Mouse (Mus musculus): ENCODE results near the gene Bcr. TPM values are rescaled to one million over a fixed set of nuclear protein-coding genes. Genes with fewer than 3 reads are reported as not detected.
A peak's percentile ranks its signal among the peaks of the same experiment; 100 is the strongest.

Bcr gene
- polyA plus RNA-seq, 1 experiment from 2014 or later = 10.8 TPM

DNA sequence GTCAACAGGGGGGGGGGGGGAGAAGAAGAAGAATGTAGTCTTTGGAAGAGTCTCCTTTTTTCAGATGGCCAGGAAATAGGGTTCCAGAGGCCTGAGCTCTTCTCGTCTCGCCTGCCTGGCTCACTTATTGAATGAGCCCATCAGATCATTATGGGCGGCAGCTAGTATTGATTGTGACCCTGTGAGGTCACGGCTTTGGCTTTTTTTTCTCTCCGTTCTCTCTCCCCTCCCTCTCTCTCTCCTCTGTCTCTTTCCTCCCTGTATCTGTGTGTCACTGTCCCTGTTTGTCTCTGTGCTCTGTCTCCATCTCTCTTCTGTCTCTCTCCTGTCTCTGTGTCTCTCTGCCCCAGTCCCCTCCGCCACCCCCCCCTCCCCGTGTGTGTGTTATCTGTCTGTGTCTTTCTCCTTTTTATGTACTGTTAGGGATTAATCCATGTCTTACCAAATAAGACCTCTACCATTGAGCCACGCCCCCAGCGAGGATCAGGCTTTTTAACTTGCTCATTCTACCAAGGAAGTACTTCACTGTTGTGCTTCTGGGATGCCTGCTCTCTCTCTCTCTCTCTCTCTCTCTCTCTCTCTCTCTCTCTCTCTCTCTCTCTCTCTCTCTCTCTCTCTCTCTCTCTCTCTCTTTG, 1.5 kb upstream of the Bcr start:
- no peak overlapping the region for H3K9ac ChIP-seq (replicated peaks)
- no peak for ATAC-seq (ENCODE audit: low FRiP score, low read depth)
- peaks cover 56% of the 10 kb centered on the region for H3K4me1 ChIP-seq
- peak overlapping the region; percentile 73 for H3K4me2 ChIP-seq (replicated peaks)
- no peaks in the 10 kb centered on the region for H3K9me3 ChIP-seq
- peaks cover 21% of the 10 kb centered on the region for H3K27me3 ChIP-seq
- no peaks in the 10 kb centered on the region for H3K36me3 ChIP-seq
- H3K4me3 ChIP-seq = no peak overlapping the region
- H3K27ac ChIP-seq (replicated peaks) = no peak overlapping the region; the same call in 1 of the 2 replicates
- 9% methylated on average over 9 of the region's 9 CpGs for WGBS

DNA sequence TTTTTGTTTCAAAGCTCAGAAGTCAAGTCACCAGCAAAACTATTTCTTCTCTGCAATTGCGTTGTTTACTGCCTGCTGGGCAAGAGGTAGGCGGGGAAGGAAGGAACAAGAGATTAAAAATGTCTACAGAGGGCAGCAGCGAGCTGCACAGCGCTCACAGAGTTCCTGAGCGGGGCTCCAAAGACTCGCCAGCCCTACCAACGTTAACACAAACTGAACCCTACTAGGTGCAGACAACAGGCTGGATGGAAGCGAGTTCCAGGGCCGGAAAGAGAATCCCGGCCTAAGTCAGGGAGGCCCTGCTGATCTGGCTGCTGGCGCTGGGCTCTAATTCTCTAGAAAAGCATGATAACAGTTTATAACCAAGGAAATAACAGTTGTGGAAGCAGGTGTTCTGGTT, 996 bp upstream of the Bcr start:
- H3K4me1 ChIP-seq = peaks cover 61% of the 10 kb centered on the region
- no peaks in the 10 kb centered on the region for H3K36me3 ChIP-seq
- H3K4me3 ChIP-seq = peak overlapping the region; percentile 93
- peak overlapping the region; percentile 73 for H3K4me2 ChIP-seq (replicated peaks)
- peaks cover 21% of the 10 kb centered on the region for H3K27me3 ChIP-seq
- no peak for ATAC-seq (ENCODE audit: low FRiP score, low read depth)
- no peak overlapping the region for H3K9ac ChIP-seq (replicated peaks)
- H3K9me3 ChIP-seq = no peaks in the 10 kb centered on the region
- WGBS = under 1% methylated on average over 11 of the region's 11 CpGs
- H3K27ac ChIP-seq (replicated peaks) = no peak overlapping the region

DNA sequence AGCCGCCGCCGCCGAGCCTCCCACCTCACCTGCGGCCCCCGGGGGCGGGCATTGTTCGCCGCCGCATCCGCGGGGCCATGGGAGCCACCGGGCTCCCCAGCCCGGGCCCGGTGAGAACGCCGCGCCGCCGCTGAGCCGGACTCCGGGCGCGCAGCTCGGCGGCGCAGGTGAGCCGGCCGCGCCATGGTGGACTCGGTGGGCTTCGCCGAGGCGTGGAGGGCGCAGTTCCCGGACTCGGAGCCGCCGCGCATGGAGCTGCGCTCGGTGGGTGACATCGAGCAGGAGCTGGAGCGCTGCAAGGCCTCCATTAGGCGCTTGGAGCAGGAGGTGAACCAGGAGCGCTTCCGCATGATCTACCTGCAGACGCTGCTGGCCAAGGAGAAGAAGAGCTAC, 447 bp downstream of the Bcr start:
- H3K4me1 ChIP-seq = peaks cover 72% of the 10 kb centered on the region
- H3K9me3 ChIP-seq = no peaks in the 10 kb centered on the region
- WGBS = 0% methylated on average over 44 of the region's 48 CpGs
- peak overlapping the region; percentile 73 for H3K4me2 ChIP-seq (replicated peaks)
- 0 out of 2 replicates have a peak, but pooled peaks cover 3% of the 10 kb centered on the region for H3K36me3 ChIP-seq
- peak; percentile 23 for ATAC-seq (ENCODE audit: low FRiP score, low read depth)
- peak overlapping the region; percentile 87 for H3K9ac ChIP-seq (replicated peaks)
- H3K27me3 ChIP-seq = peaks cover 21% of the 10 kb centered on the region
- H3K4me3 ChIP-seq = peak overlapping the region; percentile 93
- peak overlapping the region; percentile 84 for H3K27ac ChIP-seq (replicated peaks)

DNA sequence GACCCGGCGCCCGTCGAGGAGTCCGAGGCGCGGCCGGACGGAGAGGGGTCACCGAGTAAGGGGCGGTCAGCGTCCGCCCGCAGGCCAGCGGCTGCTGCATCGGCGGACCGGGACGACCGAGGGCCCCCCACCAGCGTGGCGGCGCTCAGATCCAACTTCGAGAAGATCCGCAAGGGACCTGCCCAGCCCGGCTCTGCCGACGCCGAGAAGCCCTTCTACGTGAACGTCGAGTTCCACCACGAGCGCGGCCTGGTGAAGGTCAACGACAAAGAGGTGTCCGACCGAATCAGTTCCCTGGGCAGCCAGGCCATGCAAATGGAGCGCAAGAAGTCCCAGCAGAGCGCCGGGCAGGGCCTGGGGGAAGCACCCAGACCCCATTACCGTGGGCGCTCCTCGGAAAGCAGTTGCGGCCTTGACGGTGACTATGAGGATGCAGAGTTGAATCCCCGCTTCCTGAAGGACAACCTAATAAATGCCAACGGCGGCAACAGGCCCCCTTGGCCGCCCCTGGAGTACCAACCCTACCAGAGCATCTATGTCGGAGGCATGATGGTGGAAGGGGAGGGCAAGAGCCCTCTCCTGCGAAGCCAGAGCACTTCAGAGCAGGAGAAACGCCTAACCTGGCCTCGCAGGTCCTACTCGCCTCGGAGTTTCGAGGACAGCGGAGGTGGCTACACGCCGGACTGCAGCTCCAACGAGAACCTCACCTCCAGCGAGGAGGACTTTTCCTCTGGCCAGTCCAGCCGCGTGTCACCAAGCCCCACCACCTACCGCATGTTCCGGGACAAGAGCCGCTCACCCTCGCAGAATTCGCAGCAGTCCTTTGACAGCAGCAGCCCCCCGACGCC, 1.2 kb downstream of the Bcr start:
- H3K4me1 ChIP-seq = peaks cover 69% of the 10 kb centered on the region
- peak overlapping the region; percentile 93 for H3K4me3 ChIP-seq
- peaks cover 21% of the 10 kb centered on the region for H3K27me3 ChIP-seq
- 0 out of 2 replicates have a peak overlapping the region, but pooled peaks have one; percentile 84 for H3K27ac ChIP-seq (replicated peaks)
- no peaks in the 10 kb centered on the region for H3K9me3 ChIP-seq
- peak overlapping the region; percentile 73 for H3K4me2 ChIP-seq (replicated peaks)
- WGBS = 1% methylated on average over 71 of the region's 71 CpGs
- H3K9ac ChIP-seq (replicated peaks) = peak overlapping the region; percentile 87
- 0 out of 2 replicates have a peak, but pooled peaks cover 5% of the 10 kb centered on the region for H3K36me3 ChIP-seq
- ATAC-seq (ENCODE audit: low FRiP score, low read depth) = no peak

DNA sequence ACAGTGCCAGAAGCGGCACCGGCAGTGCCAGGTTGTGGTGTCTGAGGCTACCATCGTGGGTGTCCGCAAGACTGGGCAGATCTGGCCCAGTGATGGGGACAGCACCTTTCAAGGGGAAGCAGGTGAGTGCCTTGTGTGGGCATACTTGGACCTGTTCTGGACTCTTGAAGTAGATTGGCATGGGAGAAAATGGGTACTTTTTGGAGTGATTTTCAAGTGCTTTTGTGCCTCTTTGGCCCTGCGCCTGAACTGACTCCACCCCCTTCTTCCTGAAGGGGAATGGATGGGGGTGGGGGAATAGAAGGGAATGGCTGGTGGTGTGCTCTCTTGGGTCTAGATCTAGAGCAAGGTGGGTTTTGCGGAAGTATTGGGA, 1.8 kb downstream of the Bcr start:
- 13% methylated on average over 6 of the region's 6 CpGs for WGBS
- Histone ChIP-seq H3K9ac (replicated peaks) (peak overlapping the region; percentile 87), H3K9me3 (no peaks in the 10 kb centered on the region), H3K4me1 (peaks cover 69% of the 10 kb centered on the region), H3K27ac (replicated peaks) (no peak overlapping the region), H3K4me2 (replicated peaks) (peak overlapping the region; percentile 73), H3K27me3 (peaks cover 21% of the 10 kb centered on the region), H3K4me3 (peak overlapping the region; percentile 93), H3K36me3 (0 out of 2 replicates have a peak, but pooled peaks cover 5% of the 10 kb centered on the region)
- no peak for ATAC-seq (ENCODE audit: low FRiP score, low read depth)

DNA sequence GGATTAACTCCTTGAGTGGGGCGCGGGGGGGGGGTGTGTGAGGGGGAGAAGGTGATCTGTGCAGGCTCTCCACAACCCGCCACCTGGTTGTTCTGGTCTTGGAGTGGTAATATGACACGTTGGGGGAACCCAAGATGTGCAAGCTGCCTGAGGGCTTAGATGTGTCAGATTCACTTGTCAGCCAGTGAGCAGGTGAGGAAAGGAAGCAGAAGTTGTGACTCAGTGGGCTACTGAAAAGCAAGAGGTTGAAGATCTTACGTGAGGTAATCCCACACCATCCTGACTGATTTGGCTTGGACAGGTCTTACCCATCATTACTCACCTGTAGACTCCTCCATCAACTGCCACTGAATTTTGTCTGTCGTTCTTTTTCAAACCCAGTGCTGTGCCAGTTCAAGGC, 2.2 kb downstream of the Bcr start:
- Histone ChIP-seq H3K36me3 (0 out of 2 replicates have a peak, but pooled peaks cover 5% of the 10 kb centered on the region), H3K9ac (replicated peaks) (peak overlapping the region; percentile 87; the same call in 1 of the 2 replicates), H3K4me1 (peaks cover 74% of the 10 kb centered on the region), H3K27me3 (peaks cover 20% of the 10 kb centered on the region), H3K4me2 (replicated peaks) (peak overlapping the region; percentile 73), H3K9me3 (no peaks in the 10 kb centered on the region), H3K4me3 (peak overlapping the region; percentile 93), H3K27ac (replicated peaks) (no peak overlapping the region)
- ATAC-seq (ENCODE audit: low FRiP score, low read depth) = no peak
- WGBS = 53% methylated on average over 6 of the region's 6 CpGs

DNA sequence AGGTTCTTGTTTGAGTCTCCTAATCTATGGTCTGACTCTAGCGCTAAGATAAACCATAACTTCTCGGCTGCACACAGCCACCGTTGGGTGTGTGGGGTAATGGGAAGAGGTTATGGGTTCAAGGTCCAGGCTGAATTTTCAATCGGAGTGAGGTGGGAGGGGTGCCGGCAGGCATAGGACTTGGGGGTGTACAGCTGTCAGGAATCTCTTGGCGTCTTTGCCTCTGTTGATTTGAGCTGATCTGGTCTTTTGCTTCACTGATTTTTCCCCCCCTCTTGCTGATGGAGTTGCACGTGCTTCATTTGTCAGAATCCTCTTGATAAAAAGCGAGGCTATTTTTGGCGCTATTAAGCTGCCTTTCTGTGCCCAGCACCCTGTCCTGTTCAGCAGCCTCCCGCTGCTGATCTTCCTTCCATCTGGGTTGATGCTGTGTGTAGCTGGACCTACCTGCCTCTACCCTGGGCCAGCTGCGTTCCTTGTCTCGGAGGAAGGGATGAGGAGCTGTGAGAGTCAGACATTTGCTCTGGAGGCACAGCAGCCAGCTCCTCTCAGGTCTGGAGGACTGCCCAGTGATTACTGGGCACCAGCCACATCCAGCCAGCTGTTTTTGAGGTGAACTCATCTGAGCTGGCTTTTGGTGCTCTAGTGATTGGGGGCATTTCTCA, 3.0 kb downstream of the Bcr start:
- Histone ChIP-seq H3K27me3 (peaks cover 16% of the 10 kb centered on the region), H3K36me3 (0 out of 2 replicates have a peak, but pooled peaks cover 5% of the 10 kb centered on the region), H3K4me2 (replicated peaks) (peak overlapping the region; percentile 73), H3K9ac (replicated peaks) (no peak overlapping the region), H3K27ac (replicated peaks) (no peak overlapping the region), H3K4me3 (peak overlapping the region; percentile 93), H3K9me3 (no peaks in the 10 kb centered on the region), H3K4me1 (peaks cover 80% of the 10 kb centered on the region)
- WGBS = 61% methylated on average over 12 of the region's 12 CpGs
- no peak for ATAC-seq (ENCODE audit: low FRiP score, low read depth)

DNA sequence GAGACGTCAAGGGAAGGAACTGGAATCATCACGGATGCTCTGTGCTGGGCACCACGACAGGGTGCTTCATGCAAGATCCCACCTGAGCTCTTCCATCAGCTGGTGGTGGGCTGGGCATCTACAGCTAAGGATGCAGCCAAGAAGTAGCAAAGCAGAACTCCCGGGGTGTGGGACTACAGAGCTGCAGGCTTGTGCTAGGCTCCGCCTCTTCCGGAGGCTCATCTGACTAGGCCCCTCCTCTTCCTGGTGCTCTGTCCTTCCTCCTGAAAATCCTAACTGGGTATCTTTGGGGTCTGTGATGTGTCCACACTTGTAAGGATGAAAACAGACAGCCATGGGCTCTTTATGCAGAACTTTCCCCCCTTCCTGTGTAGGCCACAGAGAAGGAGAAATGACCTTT, 5.3 kb downstream of the Bcr start:
- no peak overlapping the region for H3K27ac ChIP-seq (replicated peaks)
- H3K4me2 ChIP-seq (replicated peaks) = peak overlapping the region; percentile 17; the same call in 1 of the 2 replicates
- H3K4me3 ChIP-seq = no peak overlapping the region
- H3K9me3 ChIP-seq = no peaks in the 10 kb centered on the region
- H3K27me3 ChIP-seq = peaks cover 16% of the 10 kb centered on the region
- 74% methylated on average over 6 of the region's 6 CpGs for WGBS
- H3K4me1 ChIP-seq = peaks cover 67% of the 10 kb centered on the region
- no peak for ATAC-seq (ENCODE audit: low FRiP score, low read depth)
- H3K36me3 ChIP-seq = 0 out of 2 replicates have a peak, but pooled peaks cover 5% of the 10 kb centered on the region
- no peak overlapping the region for H3K9ac ChIP-seq (replicated peaks)

DNA sequence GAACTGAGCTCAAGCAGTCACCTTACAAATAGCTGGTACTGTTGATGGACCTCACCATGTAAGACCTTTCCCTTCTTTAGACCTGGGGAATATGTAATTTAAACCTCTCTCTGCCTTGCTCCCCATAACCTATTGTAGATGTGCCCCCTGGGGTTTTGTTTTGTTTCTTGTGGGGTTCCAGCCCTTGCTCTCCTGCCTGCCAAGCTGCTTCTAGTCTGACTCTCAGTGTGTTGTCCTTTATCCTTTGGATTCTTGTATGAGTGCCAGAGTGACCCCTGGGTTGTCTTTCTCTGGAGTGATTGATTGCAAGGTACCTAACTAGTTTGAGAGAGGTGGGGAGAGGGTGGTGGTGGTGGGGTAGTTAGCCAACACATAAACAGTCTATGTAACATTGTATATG, 7.1 kb downstream of the Bcr start:
- no peak overlapping the region for H3K27ac ChIP-seq (replicated peaks)
- no peak overlapping the region for H3K9ac ChIP-seq (replicated peaks)
- peaks cover 3% of the 10 kb centered on the region for H3K27me3 ChIP-seq
- H3K4me3 ChIP-seq = no peak overlapping the region
- H3K4me1 ChIP-seq = peaks cover 58% of the 10 kb centered on the region
- peaks cover 5% of the 10 kb centered on the region; the same call in 1 of the 2 replicates for H3K36me3 ChIP-seq
- ATAC-seq (ENCODE audit: low FRiP score, low read depth) = no peak
- H3K4me2 ChIP-seq (replicated peaks) = no peak overlapping the region
- H3K9me3 ChIP-seq = no peaks in the 10 kb centered on the region

DNA sequence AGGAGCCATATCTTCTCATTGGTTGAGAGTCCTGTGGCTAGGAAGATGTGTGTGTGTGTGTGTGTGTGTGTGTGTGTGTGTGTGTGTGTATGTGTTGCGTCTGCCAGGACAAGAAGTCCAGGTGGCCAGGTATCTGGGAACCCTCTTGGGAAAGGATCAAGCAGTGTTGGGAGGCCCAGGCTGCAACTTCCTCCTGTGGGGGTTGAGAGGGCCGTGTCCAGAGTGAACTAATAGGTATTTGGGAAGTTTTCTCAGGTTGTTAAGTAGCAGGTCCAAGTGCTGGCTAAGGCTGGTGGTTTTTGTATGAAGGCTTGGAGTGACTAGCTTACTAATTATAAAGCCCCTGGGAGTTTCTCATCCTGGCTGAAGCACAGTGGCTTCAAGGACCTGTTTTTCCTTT, 7.7 kb downstream of the Bcr start:
- Histone ChIP-seq H3K36me3 (peaks cover 5% of the 10 kb centered on the region; the same call in 1 of the 2 replicates), H3K4me1 (peaks cover 52% of the 10 kb centered on the region), H3K27me3 (no peaks in the 10 kb centered on the region), H3K9me3 (no peaks in the 10 kb centered on the region), H3K9ac (replicated peaks) (no peak overlapping the region), H3K4me3 (no peak overlapping the region), H3K27ac (replicated peaks) (no peak overlapping the region), H3K4me2 (replicated peaks) (no peak overlapping the region)
- no peak for ATAC-seq (ENCODE audit: low FRiP score, low read depth)
- 69% methylated on average over 2 of the region's 2 CpGs for WGBS

DNA sequence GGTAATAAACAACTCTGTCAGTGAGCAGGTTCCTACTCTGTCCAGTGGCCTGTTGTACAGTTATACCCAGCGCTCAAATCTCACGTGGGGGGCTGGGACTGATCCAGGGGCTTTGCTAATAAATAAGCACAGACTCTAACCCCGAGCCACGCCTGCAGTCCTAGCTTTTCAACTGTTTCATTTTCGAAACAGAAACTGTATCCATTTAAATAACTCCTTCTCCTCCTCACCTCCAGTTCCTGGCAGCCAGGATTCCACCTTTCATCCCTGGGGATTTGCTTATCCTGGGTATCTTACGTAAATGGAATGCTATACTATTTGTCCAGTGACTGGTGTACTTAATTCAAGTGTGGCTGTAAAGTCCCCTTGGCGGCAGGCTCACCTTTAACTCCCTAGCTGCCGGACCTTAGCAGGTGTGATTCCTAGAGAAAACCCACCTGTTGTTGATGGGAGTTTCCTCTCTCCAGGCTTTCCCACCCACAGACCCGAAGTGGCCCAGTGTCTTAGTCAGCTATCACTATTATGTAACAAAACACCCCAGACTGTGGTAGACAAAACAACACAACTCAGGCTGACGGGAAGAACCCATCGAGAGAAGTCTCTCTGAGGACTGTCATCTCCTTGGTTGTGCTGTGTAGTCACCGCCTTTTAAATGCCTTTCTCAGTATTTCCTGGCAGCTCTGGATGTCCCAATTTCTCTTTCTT, 8.4 kb downstream of the Bcr start:
- H3K9ac ChIP-seq (replicated peaks) = no peak overlapping the region
- no peaks in the 10 kb centered on the region for H3K27me3 ChIP-seq
- H3K4me2 ChIP-seq (replicated peaks) = no peak overlapping the region
- H3K4me3 ChIP-seq = no peak overlapping the region
- no peak for ATAC-seq (ENCODE audit: low FRiP score, low read depth)
- H3K36me3 ChIP-seq = peaks cover 5% of the 10 kb centered on the region; the same call in 1 of the 2 replicates
- H3K27ac ChIP-seq (replicated peaks) = no peak overlapping the region
- WGBS = 63% methylated on average over 12 of the region's 12 CpGs
- H3K9me3 ChIP-seq = no peaks in the 10 kb centered on the region
- peaks cover 45% of the 10 kb centered on the region for H3K4me1 ChIP-seq

All from midbrain, embryonic 12.5 days (tissue).